Mouse (Mus musculus) ES-E14 (cell line): ENCODE results near the gene Zfp598. TPM values are rescaled to one million over a fixed set of nuclear protein-coding genes. Genes with fewer than 3 reads are reported as not detected.

Experiments
- DNase-seq: peaks from one replicate; pipeline ENCODE4 v3.0.0-alpha.2; 2013; ENCODE audit warnings: low read depth, low spot score
- H3K27ac ChIP-seq: 2 replicates; pipeline ENCODE4 v1.5.1; 2012; ENCODE audit warnings: low read depth, mild to moderate bottlenecking, low read length, moderate library complexity, mixed read lengths; ENCODE audit not compliant: poor library complexity, insufficient read depth, severe bottlenecking
- H3K36me3 ChIP-seq: 2 replicates; pipeline ENCODE4 v1.6.1; 2012; ENCODE audit warnings: mild to moderate bottlenecking, low read length, moderate library complexity, mixed read lengths; ENCODE audit not compliant: control insufficient read depth, poor library complexity, insufficient read depth, severe bottlenecking
- H3K4me1 ChIP-seq, 2 experiments: fragments of 150-350 bp in 1 of 2; sonication (generic) in 1 of 2; 2 replicates each; pipeline ENCODE4 v1.6.1; 2012; ENCODE audit warnings: low read length in 2 of 2, mild to moderate bottlenecking in 1 of 2, mixed read lengths in 1 of 2; ENCODE audit not compliant: control insufficient read depth in 2 of 2, insufficient read depth in 2 of 2, poor library complexity in 1 of 2
- H3K4me3 ChIP-seq, 2 experiments: fragments of 150-350 bp in 1 of 2; sonication (generic) in 1 of 2; 2 replicates each; pipeline ENCODE4 v1.5.1; 2012; ENCODE audit warnings: low read length in 2 of 2, low read depth in 1 of 2, mild to moderate bottlenecking in 1 of 2, mixed read lengths in 1 of 2; ENCODE audit not compliant: insufficient read depth in 1 of 2, poor library complexity in 1 of 2, severe bottlenecking in 1 of 2
- H3K9ac ChIP-seq: 2 replicates; pipeline ENCODE4 v1.6.1; 2012; ENCODE audit warnings: low read depth, mild to moderate bottlenecking, low read length, mixed read lengths; ENCODE audit not compliant: poor library complexity, insufficient read depth, severe bottlenecking
- H3K9me3 ChIP-seq: fragments of 150-350 bp; sonication (generic); 2 replicates; pipeline ENCODE4 v1.6.1; 2012; ENCODE audit warnings: low read depth, mild to moderate bottlenecking, low read length; ENCODE audit not compliant: control insufficient read depth, insufficient read depth
- CHD2 ChIP-seq: IDR thresholded peaks from 2 replicates; pipeline ENCODE4 v1.6.1; 2014; ENCODE audit warnings: mild to moderate bottlenecking, low read depth, low read length, inconsistent platforms
- HCFC1 ChIP-seq: IDR thresholded peaks from 2 replicates; pipeline ENCODE4 v1.6.1; 2012; ENCODE audit warnings: low read length, inconsistent platforms, borderline replicate concordance; ENCODE audit not compliant: insufficient read depth
- MAFK ChIP-seq: IDR thresholded peaks from 2 replicates; pipeline ENCODE4 v1.6.1; 2014; ENCODE audit warnings: mild to moderate bottlenecking, low read depth, low read length, inconsistent platforms; ENCODE audit not compliant: insufficient read depth
- ZC3H11A ChIP-seq: IDR thresholded peaks from 2 replicates; pipeline ENCODE4 v1.6.1; 2012; ENCODE audit warnings: low read depth, mild to moderate bottlenecking, inconsistent platforms, low read length, borderline replicate concordance
- ZNF384 ChIP-seq: IDR thresholded peaks from 2 replicates; pipeline ENCODE4 v1.6.1; 2012; ENCODE audit warnings: low read depth, low read length, inconsistent platforms
- in situ Hi-C, 2 experiments: fragments of 600-800 bp; cut with MboI; formaldehyde crosslinking; loops; one replicate each; pipeline ENCODE4 v1.15.1; 2025; ENCODE audit warnings: low sequenced_read_pairs in 2 of 2, inconsistent platforms in 1 of 2; ENCODE audit not compliant: unreplicated experiment in 2 of 2
- total RNA-seq: library from RNA; depleted of rRNA; stranded (reverse); fragments of 300-350 nt; gene quantifications from 2 replicates; pipeline ENCODE4 v1.2.3, GENCODE M21; 2012

The Zfp598 gene
- total RNA-seq, 1 experiment, result 39.7 TPM

- TF ChIP-seq HCFC1 (no peak), ZC3H11A (no peak), ZNF384 (no peak)
- Histone ChIP-seq H3K36me3 (peaks cover 13% of the 10 kb centered on the region), H3K27ac (no peak within 1 kb of the TSS), H3K9ac (peak within 1 kb of the TSS; percentile 54), H3K9me3 (no peaks in the 10 kb centered on the region), H3K4me1 (peaks cover 7 to 11% of the 10 kb centered on the region in 2 experiments), H3K4me3 (peak within 1 kb of the TSS; percentile 67 to 68)
- in situ Hi-C loops, result no loop called here
- no peak for DNase-seq
Measured at GRCm38 (mm10) chr17:24689251-24690081, 20.0 kb downstream of the Zfp598 start, which contains the start of gene Syngr3. Gene Syngr3, minus strand, starts transcription at chr17:24689955.

GRCm38 (mm10) chr17:24692385-24692784 is 22.9 kb downstream of the Zfp598 start:
- TF ChIP-seq HCFC1, result no peak
- no peak for TF ChIP-seq CHD2
- no peak for TF ChIP-seq MAFK
- no peak for TF ChIP-seq ZNF384
- no peak for TF ChIP-seq ZC3H11A
- Histone ChIP-seq H3K27ac (no peak overlapping the region), H3K36me3 (peaks cover 13% of the 10 kb centered on the region), H3K4me3 (no peak overlapping the region), H3K9ac (no peak overlapping the region), H3K4me1 (peaks cover 10 to 14% of the 10 kb centered on the region in 2 experiments), H3K9me3 (no peaks in the 10 kb centered on the region)
- in situ Hi-C loops, result no loop called here
- no peak for DNase-seq

GRCm38 (mm10) chr17:24695326-24696010 is 26.0 kb downstream of the Zfp598 start:
- no peak for TF ChIP-seq ZNF384
- TF ChIP-seq HCFC1, result no peak
- TF ChIP-seq MAFK, result no peak
- Histone ChIP-seq H3K9me3 (no peaks in the 10 kb centered on the region), H3K9ac (peak overlapping the region; percentile 89), H3K36me3 (peaks cover 23% of the 10 kb centered on the region), H3K27ac (peak overlapping the region; percentile 77), H3K4me1 (peaks cover 11 to 13% of the 10 kb centered on the region in 2 experiments), H3K4me3 (peak overlapping the region; percentile 80 to 94)
- no peak for DNase-seq
- in situ Hi-C loops, result no loop called here

- H3K9ac ChIP-seq, result peak within 1 kb of the TSS; percentile 89
- peak within 1 kb of the TSS; percentile 89 for H3K27ac ChIP-seq
- peaks cover 11 to 13% of the 10 kb centered on the region in 2 experiments for H3K4me1 ChIP-seq
- H3K36me3 ChIP-seq, result peaks cover 30% of the 10 kb centered on the region
- H3K4me3 ChIP-seq, result peak within 1 kb of the TSS; percentile 80 to 94
- DNase-seq, result peak; percentile 63
- in situ Hi-C loops, result no loop called here
- TF ChIP-seq MAFK (no peak), ZC3H11A (no peak), HCFC1 (no peak), CHD2 (no peak), ZNF384 (no peak)
- no peaks in the 10 kb centered on the region for H3K9me3 ChIP-seq
Measured at GRCm38 (mm10) chr17:24696011-24696697, 26.7 kb downstream of the Zfp598 start, which contains the start of the genes Gfer and Noxo1. Gene Gfer, minus strand, starts transcription at chr17:24696156. Gene Noxo1, plus strand, starts transcription at chr17:24696234.
